Mouse (Mus musculus) intestine, postnatal 0 days (tissue): ENCODE measurements at regions not wholly inside any gene's neighbourhood (a gene's known extent, or its start where the extent isn't known, plus 50 kb on each side); places are given as distances from the start of the nearest gene placed in this dataset.

ENCODE experiments used
- ATAC-seq: fragments of 200-750 bp; cut with Nextera tagmentation; 2 replicates; pipeline ENCODE4 v1.8.0; 2017; ENCODE audit warnings: mild to moderate bottlenecking, moderate TSS enrichment, moderate library complexity
- H3K27ac ChIP-seq: fragments of 300-500 bp; sonication (generic); 2 replicates; pipeline ENCODE4 v1.5.1; 2014; ENCODE audit warnings: mild to moderate bottlenecking, low read depth, low read length, moderate library complexity
- H3K27me3 ChIP-seq: fragments of 300-500 bp; sonication (generic); replicated peaks from 2 replicates; pipeline ENCODE4 v1.6.1; 2014; ENCODE audit warnings: low read length, mixed read lengths; ENCODE audit not compliant: control insufficient read depth, insufficient read depth
- H3K36me3 ChIP-seq: fragments of 300-500 bp; sonication (generic); 2 replicates; pipeline ENCODE4 v1.6.1; 2014; ENCODE audit warnings: mild to moderate bottlenecking, moderate library complexity; ENCODE audit not compliant: control insufficient read depth, insufficient read depth
- H3K4me1 ChIP-seq: fragments of 300-500 bp; sonication (generic); replicated peaks from 2 replicates; pipeline ENCODE4 v1.6.1; 2014; ENCODE audit warnings: antibody characterized with exemption, low read length, mixed read lengths; ENCODE audit not compliant: control insufficient read depth, insufficient read depth
- H3K4me2 ChIP-seq: fragments of 300-500 bp; sonication (generic); replicated peaks from 2 replicates; pipeline ENCODE4 v1.6.1; 2014; ENCODE audit warnings: low read depth, mild to moderate bottlenecking, moderate library complexity
- H3K4me3 ChIP-seq: fragments of 300-500 bp; sonication (generic); 2 replicates; pipeline ENCODE4 v1.5.1; 2014; ENCODE audit warnings: low read depth, low read length
- H3K9ac ChIP-seq: fragments of 300-500 bp; sonication (generic); 2 replicates; pipeline ENCODE4 v1.6.1; 2014; ENCODE audit warnings: mild to moderate bottlenecking, low read depth, low read length
- H3K9me3 ChIP-seq: fragments of 300-500 bp; sonication (generic); 2 replicates; pipeline ENCODE4 v1.6.1; 2016; ENCODE audit warnings: mixed run types; ENCODE audit not compliant: control insufficient read depth
- CTCF ChIP-seq: sonication (generic); IDR thresholded peaks from 2 replicates; pipeline ENCODE4 v1.5.1; 2016; ENCODE audit warnings: low read depth, mild to moderate bottlenecking, control low read depth, antibody characterized with exemption, moderate library complexity
- WGBS: fragments of 180-500 bp; shearing (Covaris S2); extraction: QIAGEN DNeasy Blood & Tissue Kit; methylation state at CpG from one replicate; pipeline ENCODE4 v1.1.7; 2014; 5-methylcytosine and 5-hydroxymethylcytosine counted together

DNA sequence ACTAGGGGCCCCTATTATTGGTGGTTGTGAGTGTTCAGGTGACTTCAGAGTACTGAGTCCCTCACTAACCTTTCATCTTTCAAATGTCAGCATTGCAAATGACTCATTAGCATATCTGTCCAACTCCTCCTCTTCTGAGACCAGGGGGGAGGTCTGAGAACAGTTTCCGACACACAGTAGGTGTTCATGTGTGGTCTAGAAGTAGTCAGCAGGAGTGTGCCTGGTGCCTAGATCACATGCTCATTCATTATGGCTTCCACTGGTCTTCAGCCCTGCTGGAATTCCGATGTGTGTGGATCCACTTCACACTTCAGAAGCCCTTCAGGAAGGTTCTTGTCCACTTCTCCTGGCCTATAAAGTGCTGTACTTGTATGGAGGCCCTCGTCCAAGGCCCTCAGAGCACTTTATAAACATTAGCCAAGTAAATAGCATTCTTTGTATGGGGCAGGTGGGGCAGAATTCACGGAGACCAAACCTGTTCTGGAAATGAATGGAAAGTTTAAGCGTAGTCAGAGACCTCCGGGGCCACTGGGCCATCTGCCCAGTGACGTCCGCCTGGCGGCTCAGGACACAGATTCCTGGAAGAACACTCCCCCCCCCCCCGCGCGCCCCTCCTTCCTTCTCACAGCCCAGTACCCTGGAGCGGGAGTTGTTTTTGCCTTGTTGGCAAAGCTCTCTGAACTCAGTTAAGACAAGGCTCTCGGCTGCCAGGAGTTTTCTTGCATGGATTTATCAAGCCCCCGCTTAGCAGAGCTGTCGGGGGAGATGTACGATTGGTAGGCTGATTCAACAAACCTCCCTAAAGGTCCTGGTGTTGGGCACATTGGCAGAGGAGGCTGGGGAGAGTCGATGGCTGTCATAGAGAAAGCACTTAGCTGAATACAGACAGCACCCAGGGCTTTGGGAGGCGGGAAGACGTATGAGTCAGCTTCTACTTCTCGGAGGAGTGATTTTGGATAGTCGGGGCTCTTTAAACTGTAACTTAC lies 94.9 kb downstream of the 2410131K14Rik start:
- WGBS = 36% methylated on average over 22 of the region's 22 CpGs
- H3K27me3 ChIP-seq = no peaks in the 10 kb centered on the region
- H3K27ac ChIP-seq = peak overlapping the region; percentile 57
- no peaks in the 10 kb centered on the region for H3K36me3 ChIP-seq
- TF ChIP-seq CTCF = no peak
- H3K4me2 ChIP-seq = no peak overlapping the region
- no peaks in the 10 kb centered on the region for H3K4me1 ChIP-seq
- H3K4me3 ChIP-seq = no peak overlapping the region
- ATAC-seq = peak; percentile 63
- no peaks in the 10 kb centered on the region for H3K9me3 ChIP-seq
- no peak overlapping the region for H3K9ac ChIP-seq

GRCm38 (mm10) chr5:118343444-118344320 lies 98.7 kb downstream of the 2410131K14Rik start:
- H3K9ac ChIP-seq = no peak overlapping the region
- H3K4me1 ChIP-seq = no peaks in the 10 kb centered on the region
- no peak for ATAC-seq
- H3K4me3 ChIP-seq = no peak overlapping the region
- no peaks in the 10 kb centered on the region for H3K36me3 ChIP-seq
- H3K27ac ChIP-seq = no peak overlapping the region
- no peaks in the 10 kb centered on the region for H3K27me3 ChIP-seq
- 34% methylated on average over 19 of the region's 19 CpGs for WGBS
- TF ChIP-seq CTCF = no peak
- no peaks in the 10 kb centered on the region for H3K9me3 ChIP-seq
- no peak overlapping the region for H3K4me2 ChIP-seq

GRCm38 (mm10) chr5:118345226-118345625 lies 100.2 kb downstream of the 2410131K14Rik start:
- Histone ChIP-seq H3K27me3 (no peaks in the 10 kb centered on the region), H3K36me3 (no peaks in the 10 kb centered on the region), H3K9ac (no peak overlapping the region), H3K4me3 (no peak overlapping the region), H3K4me1 (no peaks in the 10 kb centered on the region), H3K9me3 (no peaks in the 10 kb centered on the region), H3K4me2 (no peak overlapping the region), H3K27ac (no peak overlapping the region)
- no peak for TF ChIP-seq CTCF
- 76% methylated on average over 3 of the region's 3 CpGs for WGBS
- ATAC-seq = no peak

- no peaks in the 10 kb centered on the region for H3K9me3 ChIP-seq
- no peaks in the 10 kb centered on the region for H3K4me1 ChIP-seq
- no peak overlapping the region for H3K9ac ChIP-seq
- TF ChIP-seq CTCF = no peak
- no peak overlapping the region for H3K4me3 ChIP-seq
- 73% methylated on average over 3 of the region's 3 CpGs for WGBS
- H3K4me2 ChIP-seq = no peak overlapping the region
- H3K36me3 ChIP-seq = no peaks in the 10 kb centered on the region
- no peak for ATAC-seq
- H3K27me3 ChIP-seq = no peaks in the 10 kb centered on the region
- no peak overlapping the region for H3K27ac ChIP-seq
These were observed 104.0 kb downstream of the 2410131K14Rik start for GRCm38 (mm10) chr5:118349057-118349456.

DNA sequence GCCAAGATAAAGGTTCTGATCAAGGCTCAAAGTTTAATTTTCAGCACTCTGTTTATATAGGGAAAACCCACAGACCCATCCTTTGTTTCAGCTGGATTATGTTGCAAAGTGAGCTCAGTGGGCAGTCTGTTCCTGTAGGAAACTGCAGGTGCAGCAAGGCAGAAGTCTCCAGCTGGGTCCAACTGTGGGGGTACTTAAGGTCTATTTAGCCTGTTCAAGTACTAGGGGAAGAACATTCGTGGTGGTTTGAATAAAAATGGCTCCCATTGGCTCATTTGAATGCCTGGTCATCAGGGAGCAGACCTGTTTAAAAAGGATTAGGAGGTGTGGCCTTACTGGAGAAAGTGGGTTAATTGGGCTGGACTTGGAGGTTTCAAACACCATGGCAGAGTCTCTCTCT lies 106.3 kb downstream of the 2410131K14Rik start:
- H3K4me3 ChIP-seq = no peak overlapping the region
- H3K27ac ChIP-seq = no peak overlapping the region
- H3K4me2 ChIP-seq = no peak overlapping the region
- WGBS = 63% methylated on average over 1 of the region's 1 CpGs
- H3K36me3 ChIP-seq = no peaks in the 10 kb centered on the region
- H3K27me3 ChIP-seq = no peaks in the 10 kb centered on the region
- no peak overlapping the region for H3K9ac ChIP-seq
- H3K4me1 ChIP-seq = no peaks in the 10 kb centered on the region
- H3K9me3 ChIP-seq = no peaks in the 10 kb centered on the region
- ATAC-seq = no peak
- TF ChIP-seq CTCF = no peak

GRCm38 (mm10) chr5:118352142-118352541 lies 107.1 kb downstream of the 2410131K14Rik start:
- no peak overlapping the region for H3K27ac ChIP-seq
- no peak overlapping the region for H3K4me3 ChIP-seq
- no peak overlapping the region for H3K9ac ChIP-seq
- no peaks in the 10 kb centered on the region for H3K27me3 ChIP-seq
- WGBS = 89% methylated on average over 4 of the region's 4 CpGs
- H3K4me1 ChIP-seq = no peaks in the 10 kb centered on the region
- no peaks in the 10 kb centered on the region for H3K9me3 ChIP-seq
- no peak for TF ChIP-seq CTCF
- ATAC-seq = no peak
- H3K4me2 ChIP-seq = no peak overlapping the region
- no peaks in the 10 kb centered on the region for H3K36me3 ChIP-seq
